Mouse (Mus musculus) embryonic facial prominence, embryonic 13.5 days (tissue): Measurements from ENCODE around the gene Dpp4. TPM values are rescaled to one million over a fixed set of nuclear protein-coding genes. Genes with fewer than 3 reads are reported as not detected.

Source experiments
- ATAC-seq: fragments of 200-750 bp; cut with Nextera tagmentation; 2 replicates; pipeline ENCODE4 v1.8.0; 2017; ENCODE audit warnings: low read depth; ENCODE audit not compliant: insufficient number of reproducible peaks, insufficient read depth, low FRiP score, low TSS enrichment
- H3K27ac ChIP-seq: fragments of 300-500 bp; sonication (generic); 2 replicates; pipeline ENCODE4 v1.5.1; 2015; ENCODE audit warnings: moderate library complexity, mild to moderate bottlenecking, inconsistent platforms
- H3K27me3 ChIP-seq: fragments of 300-500 bp; sonication (generic); 2 replicates; pipeline ENCODE4 v1.6.1; 2015; ENCODE audit warnings: mild to moderate bottlenecking, inconsistent platforms
- H3K36me3 ChIP-seq: fragments of 300-500 bp; sonication (generic); 2 replicates; pipeline ENCODE4 v1.6.1; 2015; ENCODE audit warnings: mild to moderate bottlenecking, inconsistent platforms
- H3K4me1 ChIP-seq: fragments of 300-500 bp; sonication (generic); 2 replicates; pipeline ENCODE4 v1.6.1; 2015; ENCODE audit warnings: inconsistent platforms
- H3K4me2 ChIP-seq: fragments of 300-500 bp; sonication (generic); 2 replicates; pipeline ENCODE4 v1.6.1; 2015; ENCODE audit warnings: moderate library complexity, mild to moderate bottlenecking, inconsistent platforms
- H3K4me3 ChIP-seq: fragments of 300-500 bp; sonication (generic); 2 replicates; pipeline ENCODE4 v1.5.1; 2015; ENCODE audit warnings: mild to moderate bottlenecking, inconsistent platforms
- H3K9ac ChIP-seq: fragments of 300-500 bp; sonication (generic); 2 replicates; pipeline ENCODE4 v1.6.1; 2015; ENCODE audit warnings: mild to moderate bottlenecking, inconsistent platforms
- H3K9me3 ChIP-seq: fragments of 300-500 bp; sonication (generic); 2 replicates; pipeline ENCODE4 v1.6.1; 2016; ENCODE audit warnings: inconsistent platforms
- WGBS: fragments of 180-500 bp; shearing (Covaris S2); methylation state at CpG from one replicate; pipeline ENCODE4 v1.1.7; 2015; ENCODE audit warnings: mixed read lengths; 5-methylcytosine and 5-hydroxymethylcytosine counted together
- polyA plus RNA-seq: library from polyadenylated mRNA; unstranded; fragments of >200 nt; fragmentation: Nextera tagmentation; extraction: Ambion mirVana; gene quantifications from 2 replicates; pipeline ENCODE4 v1.2.1, GENCODE M21; 2015

Dpp4 gene
- polyA plus RNA-seq, 1 experiment from 2014 or later: 2.1 TPM

GRCm38 (mm10) chr2:62383196-62383595 is 28.8 kb downstream of the Dpp4 start:
- no peak for ATAC-seq
- H3K9me3 ChIP-seq: no peaks in the 10 kb centered on the region
- H3K4me2 ChIP-seq: no peak overlapping the region
- no peaks in the 10 kb centered on the region for H3K36me3 ChIP-seq
- H3K4me3 ChIP-seq: no peak overlapping the region
- H3K4me1 ChIP-seq: no peaks in the 10 kb centered on the region
- H3K27ac ChIP-seq: no peak overlapping the region
- no peaks in the 10 kb centered on the region for H3K27me3 ChIP-seq
- H3K9ac ChIP-seq: no peak overlapping the region
- WGBS: 87% methylated on average over 4 of the region's 4 CpGs

DNA sequence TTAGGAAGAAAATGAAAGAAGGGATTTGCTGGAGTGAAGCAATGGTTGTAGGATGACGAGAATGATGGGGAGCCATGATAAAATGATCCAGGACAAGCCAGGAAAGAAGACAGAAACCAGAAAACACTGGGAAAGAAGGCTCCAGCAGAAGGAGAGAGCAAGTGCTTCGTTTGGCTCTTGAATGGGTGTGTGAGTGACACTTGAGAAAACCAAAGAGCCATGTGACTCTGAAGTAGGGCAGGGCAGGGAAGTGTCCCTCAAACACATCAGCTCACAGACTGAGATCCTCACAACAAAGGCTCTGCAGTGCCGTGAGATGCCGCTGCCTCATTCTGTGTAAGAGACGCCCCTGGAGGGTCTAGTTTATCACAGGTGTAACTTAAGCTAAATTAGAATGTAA is 29.6 kb downstream of the Dpp4 start:
- 67% methylated on average over 5 of the region's 5 CpGs for WGBS
- no peak overlapping the region for H3K9ac ChIP-seq
- H3K27me3 ChIP-seq: no peaks in the 10 kb centered on the region
- no peaks in the 10 kb centered on the region for H3K9me3 ChIP-seq
- no peak for ATAC-seq
- H3K4me2 ChIP-seq: no peak overlapping the region
- no peak overlapping the region for H3K4me3 ChIP-seq
- no peak overlapping the region for H3K27ac ChIP-seq
- no peaks in the 10 kb centered on the region for H3K4me1 ChIP-seq
- H3K36me3 ChIP-seq: no peaks in the 10 kb centered on the region

- 64% methylated on average over 6 of the region's 6 CpGs for WGBS
- H3K36me3 ChIP-seq: no peaks in the 10 kb centered on the region
- no peak overlapping the region for H3K9ac ChIP-seq
These were observed 30.3 kb downstream of the Dpp4 start for GRCm38 (mm10) chr2:62381756-62382155.

GRCm38 (mm10) chr2:62373692-62374091 is 38.3 kb downstream of the Dpp4 start:
- Histone ChIP-seq H3K9me3 (no peaks in the 10 kb centered on the region), H3K27me3 (no peaks in the 10 kb centered on the region), H3K4me2 (no peak overlapping the region), H3K9ac (no peak overlapping the region), H3K27ac (no peak overlapping the region), H3K4me1 (no peaks in the 10 kb centered on the region), H3K36me3 (no peaks in the 10 kb centered on the region), H3K4me3 (no peak overlapping the region)
- 46% methylated on average over 11 of the region's 11 CpGs for WGBS
- no peak for ATAC-seq

More at GRCm38 (mm10) chr2:62381756-62382155, 30.3 kb downstream of the Dpp4 start:
- Histone ChIP-seq H3K27ac (no peak overlapping the region), H3K4me1 (no peaks in the 10 kb centered on the region), H3K4me3 (no peak overlapping the region), H3K9me3 (no peaks in the 10 kb centered on the region), H3K27me3 (no peaks in the 10 kb centered on the region), H3K4me2 (no peak overlapping the region)
- no peak for ATAC-seq

DNA sequence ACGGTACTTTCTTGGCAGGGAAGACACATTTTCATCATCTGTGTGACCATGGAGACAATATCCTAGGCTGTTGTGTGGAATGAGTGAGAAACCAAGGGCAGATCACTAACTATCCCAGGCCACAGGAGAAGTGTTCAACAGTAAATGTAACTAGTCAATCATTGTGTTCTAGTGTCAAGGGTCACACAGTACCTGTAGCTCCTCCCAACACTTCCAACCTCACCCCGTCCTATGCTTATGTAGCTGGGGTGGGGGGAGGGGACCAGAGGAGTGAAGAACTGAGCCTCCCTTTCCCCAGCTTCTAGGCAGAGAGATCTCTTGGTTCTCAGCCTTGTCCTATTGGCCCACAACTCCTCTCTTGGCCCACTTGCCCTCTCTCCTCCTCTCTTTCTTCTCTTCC is 42.0 kb downstream of the Dpp4 start:
- Histone ChIP-seq H3K9ac (no peak overlapping the region), H3K27ac (no peak overlapping the region), H3K4me3 (no peak overlapping the region), H3K36me3 (no peaks in the 10 kb centered on the region), H3K27me3 (no peaks in the 10 kb centered on the region), H3K4me1 (no peaks in the 10 kb centered on the region), H3K4me2 (no peak overlapping the region), H3K9me3 (no peaks in the 10 kb centered on the region)
- ATAC-seq: no peak
- 82% methylated on average over 2 of the region's 2 CpGs for WGBS

GRCm38 (mm10) chr2:62368349-62369053 is 43.5 kb downstream of the Dpp4 start:
- H3K27ac ChIP-seq: no peak overlapping the region
- no peaks in the 10 kb centered on the region for H3K4me1 ChIP-seq
- ATAC-seq: no peak
- no peak overlapping the region for H3K4me3 ChIP-seq
- no peaks in the 10 kb centered on the region for H3K36me3 ChIP-seq
- H3K9me3 ChIP-seq: no peaks in the 10 kb centered on the region
- no peak overlapping the region for H3K4me2 ChIP-seq
- H3K9ac ChIP-seq: no peak overlapping the region
- 75% methylated on average over 5 of the region's 5 CpGs for WGBS
- H3K27me3 ChIP-seq: no peaks in the 10 kb centered on the region

DNA sequence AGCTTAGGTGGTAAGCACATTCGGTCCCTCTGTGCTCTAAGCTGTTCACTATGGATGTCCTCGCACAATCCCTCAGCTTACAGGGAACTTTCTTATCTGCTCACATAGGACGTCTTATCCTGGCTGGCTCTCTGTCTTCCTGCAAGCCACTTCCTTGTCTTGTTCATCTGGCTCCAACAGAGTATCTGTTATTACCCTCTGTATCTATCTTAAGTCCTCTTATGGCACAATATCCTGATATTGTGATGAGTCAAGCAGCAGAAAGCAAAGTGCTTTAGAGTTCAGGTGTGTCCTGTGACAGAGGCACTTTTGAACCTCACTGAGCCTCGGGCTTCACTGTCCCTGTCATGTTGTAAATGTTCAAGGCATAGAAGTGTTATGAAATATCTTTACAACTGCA is 48.4 kb downstream of the Dpp4 start:
- Histone ChIP-seq H3K27ac (no peak overlapping the region), H3K4me1 (no peaks in the 10 kb centered on the region), H3K9ac (no peak overlapping the region), H3K9me3 (no peaks in the 10 kb centered on the region), H3K4me2 (no peak overlapping the region), H3K4me3 (no peak overlapping the region), H3K27me3 (no peaks in the 10 kb centered on the region), H3K36me3 (no peaks in the 10 kb centered on the region)
- 83% methylated on average over 4 of the region's 4 CpGs for WGBS
- no peak for ATAC-seq

- no peaks in the 10 kb centered on the region for H3K27me3 ChIP-seq
- WGBS: 81% methylated on average over 9 of the region's 9 CpGs
- no peaks in the 10 kb centered on the region for H3K4me1 ChIP-seq
- no peaks in the 10 kb centered on the region for H3K36me3 ChIP-seq
- no peak overlapping the region for H3K4me3 ChIP-seq
- no peak for ATAC-seq
- no peak overlapping the region for H3K9ac ChIP-seq
- H3K9me3 ChIP-seq: no peaks in the 10 kb centered on the region
- H3K4me2 ChIP-seq: no peak overlapping the region
- no peak overlapping the region for H3K27ac ChIP-seq
These were observed 49.8 kb downstream of the Dpp4 start for GRCm38 (mm10) chr2:62362211-62362610.

DNA sequence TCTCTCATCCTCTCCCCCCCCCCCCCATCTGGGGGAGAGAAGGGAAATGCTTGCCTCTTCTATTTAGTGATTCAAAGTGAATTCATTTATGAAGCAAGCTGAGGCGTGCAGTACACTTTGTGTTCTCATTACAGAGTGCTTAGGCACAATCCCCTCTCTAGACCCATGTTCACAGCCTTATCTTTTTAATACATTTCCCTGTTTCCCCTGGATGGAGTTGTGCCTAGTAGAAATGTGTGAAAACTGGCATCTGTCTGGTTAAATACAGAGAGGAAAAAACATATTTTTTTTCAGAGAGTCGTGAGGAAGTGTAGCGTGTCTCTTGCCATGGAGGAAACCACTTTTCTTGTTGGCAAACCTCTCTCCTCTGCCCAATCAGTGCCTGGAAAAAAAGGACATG is 50.5 kb downstream of the Dpp4 start:
- H3K4me3 ChIP-seq: no peak overlapping the region
- H3K36me3 ChIP-seq: no peaks in the 10 kb centered on the region
- no peaks in the 10 kb centered on the region for H3K27me3 ChIP-seq
- no peaks in the 10 kb centered on the region for H3K9me3 ChIP-seq
- no peak overlapping the region for H3K4me2 ChIP-seq
- ATAC-seq: no peak
- no peak overlapping the region for H3K9ac ChIP-seq
- H3K4me1 ChIP-seq: no peaks in the 10 kb centered on the region
- H3K27ac ChIP-seq: no peak overlapping the region
- WGBS: 78% methylated on average over 3 of the region's 3 CpGs

DNA sequence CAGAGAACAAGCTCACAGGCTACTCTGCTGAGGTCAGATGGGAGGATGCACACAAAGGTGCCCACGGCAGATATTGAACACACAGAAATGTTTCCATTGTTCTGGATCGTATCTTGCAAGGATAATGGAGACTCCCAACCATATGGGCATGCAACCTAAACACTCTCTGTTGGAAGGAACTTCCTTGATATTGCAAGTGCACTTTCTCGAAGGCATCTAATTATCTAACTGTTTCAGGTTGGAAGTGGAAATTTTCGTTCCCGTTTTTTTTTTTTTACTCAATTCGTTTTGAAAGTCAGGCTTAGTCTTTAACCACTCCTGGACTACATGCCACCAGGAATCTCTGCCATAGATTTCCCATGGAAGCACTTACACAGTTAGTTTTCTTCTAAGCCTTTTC is 51.2 kb downstream of the Dpp4 start:
- Histone ChIP-seq H3K27me3 (no peaks in the 10 kb centered on the region), H3K36me3 (no peaks in the 10 kb centered on the region), H3K27ac (no peak overlapping the region), H3K9ac (no peak overlapping the region), H3K4me1 (no peaks in the 10 kb centered on the region), H3K4me2 (no peak overlapping the region), H3K4me3 (no peak overlapping the region), H3K9me3 (no peaks in the 10 kb centered on the region)
- 80% methylated on average over 6 of the region's 6 CpGs for WGBS
- no peak for ATAC-seq

GRCm38 (mm10) chr2:62357259-62357658 is 54.8 kb downstream of the Dpp4 start:
- no peaks in the 10 kb centered on the region for H3K9me3 ChIP-seq
- no peaks in the 10 kb centered on the region for H3K36me3 ChIP-seq
- H3K4me2 ChIP-seq: no peak overlapping the region
- H3K4me3 ChIP-seq: no peak overlapping the region
- H3K27me3 ChIP-seq: no peaks in the 10 kb centered on the region
- H3K27ac ChIP-seq: no peak overlapping the region
- no peak overlapping the region for H3K9ac ChIP-seq
- ATAC-seq: no peak
- 87% methylated on average over 7 of the region's 7 CpGs for whole genome bisulfite sequencing
- no peaks in the 10 kb centered on the region for H3K4me1 ChIP-seq

DNA sequence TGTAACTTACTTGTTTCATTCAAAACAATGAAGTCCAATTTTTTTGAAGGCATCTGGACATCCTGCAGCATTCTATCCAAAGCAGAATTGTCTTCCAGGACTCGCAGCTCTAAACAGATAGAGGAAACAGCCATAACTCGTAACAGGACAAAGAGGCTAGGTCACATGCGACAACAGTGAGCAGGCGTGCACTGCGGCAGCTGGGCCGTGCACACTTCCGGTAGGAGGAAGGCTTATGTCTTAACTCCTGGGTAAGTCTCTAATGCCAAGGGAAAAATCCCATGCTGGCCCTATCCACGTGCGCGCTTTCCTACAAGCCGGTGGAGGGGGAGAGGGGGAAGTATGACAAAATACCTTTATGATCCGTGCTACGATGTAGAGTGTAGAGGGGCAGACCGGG is 55.4 kb downstream of the Dpp4 start:
- no peaks in the 10 kb centered on the region for H3K27me3 ChIP-seq
- H3K4me2 ChIP-seq: no peak overlapping the region
- H3K4me1 ChIP-seq: no peaks in the 10 kb centered on the region
- H3K9ac ChIP-seq: no peak overlapping the region
- 85% methylated on average over 14 of the region's 14 CpGs for WGBS
- no peak overlapping the region for H3K27ac ChIP-seq
- ATAC-seq: no peak
- no peaks in the 10 kb centered on the region for H3K36me3 ChIP-seq
- no peak overlapping the region for H3K4me3 ChIP-seq
- H3K9me3 ChIP-seq: no peaks in the 10 kb centered on the region
